Mouse (Mus musculus) thymus, postnatal 14 days (tissue): Measurements from ENCODE around the gene Ugp2.

Source experiments
- DNase-seq: peaks from one replicate; pipeline ENCODE4 v3.0.0; 2021

Gene Ugp2

DNA sequence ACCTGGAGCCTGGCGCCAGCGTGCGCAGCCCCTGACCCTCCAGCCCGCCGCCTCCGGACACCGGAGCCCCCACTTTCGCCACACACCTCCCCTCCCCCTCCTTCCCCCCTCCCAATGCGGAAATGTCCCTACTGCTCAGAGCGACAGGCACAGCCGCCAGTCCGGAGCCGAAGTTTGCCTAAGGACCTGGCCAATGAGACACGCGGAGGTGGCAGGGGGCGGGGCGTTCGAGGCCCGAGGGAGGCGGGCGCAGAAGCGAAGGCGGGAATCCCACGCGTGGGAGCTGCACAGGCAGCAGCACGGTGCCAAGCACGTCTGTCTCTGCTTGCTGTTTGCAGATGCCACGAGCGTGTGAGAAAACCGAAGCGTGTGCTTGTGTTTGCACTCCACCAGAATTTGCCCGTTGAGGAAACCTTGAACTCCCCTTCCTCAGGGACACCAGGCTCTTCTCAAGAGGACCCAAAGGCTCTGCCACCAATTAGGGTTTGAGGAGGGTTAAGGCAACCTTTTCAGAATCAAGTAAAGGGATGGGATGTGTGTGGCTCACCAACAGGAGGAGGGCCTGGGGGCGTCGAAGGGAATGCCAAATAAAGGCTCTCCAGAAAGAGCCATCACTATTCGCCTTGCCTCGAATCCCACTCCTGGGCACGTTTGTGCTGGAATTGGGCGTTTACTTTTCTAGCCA lies at the start of gene Ugp2:
TSS of gene Ugp2 (minus strand) at position 80 of the 685 bp plus-strand sequence.
- DNase-seq = peak; percentile 99

DNA sequence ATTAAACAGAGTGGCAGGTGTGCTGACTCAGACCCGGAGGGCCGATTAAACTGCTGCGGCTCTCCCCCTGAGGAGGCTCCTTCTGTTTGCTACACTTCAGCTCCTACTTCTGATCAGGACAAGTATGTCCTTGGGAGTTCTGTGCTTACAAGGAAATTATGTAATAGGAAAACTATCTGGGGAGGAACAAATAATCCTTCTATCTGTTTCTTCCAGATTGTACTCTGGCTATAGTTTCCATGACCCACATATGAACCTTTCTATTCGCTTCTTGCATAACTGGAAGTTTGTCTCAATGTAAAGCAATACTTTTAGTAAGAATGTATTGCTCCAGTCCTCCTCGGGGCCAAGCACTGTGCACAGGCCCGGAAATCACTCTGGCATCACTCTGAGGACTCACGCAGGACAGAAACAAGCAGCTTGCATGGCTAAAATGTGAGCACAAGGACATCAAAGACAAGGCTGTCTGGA lies 43.9 kb upstream of the Ugp2 start:
- peak; percentile 56 for DNase-seq

DNA sequence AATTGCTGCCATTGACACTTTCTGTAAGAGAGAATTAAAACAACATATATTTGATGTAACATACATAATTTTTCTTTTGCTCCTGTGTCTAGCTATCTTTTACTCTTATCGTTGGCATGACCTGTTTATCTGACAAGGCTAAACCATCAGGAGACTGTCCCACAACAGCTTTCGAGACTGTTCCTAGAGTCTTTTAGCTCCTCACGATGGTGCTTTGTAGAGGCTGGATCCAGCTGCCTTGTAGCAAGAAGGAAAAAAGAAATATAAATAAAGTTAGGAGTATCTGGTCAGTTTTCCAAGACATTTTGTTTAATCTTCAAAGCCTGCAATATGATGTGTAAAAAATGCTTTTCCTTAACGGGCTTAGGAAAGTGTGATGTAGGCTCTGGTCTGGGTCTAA lies 35.7 kb upstream of the Ugp2 start:
- DNase-seq = no peak

DNA sequence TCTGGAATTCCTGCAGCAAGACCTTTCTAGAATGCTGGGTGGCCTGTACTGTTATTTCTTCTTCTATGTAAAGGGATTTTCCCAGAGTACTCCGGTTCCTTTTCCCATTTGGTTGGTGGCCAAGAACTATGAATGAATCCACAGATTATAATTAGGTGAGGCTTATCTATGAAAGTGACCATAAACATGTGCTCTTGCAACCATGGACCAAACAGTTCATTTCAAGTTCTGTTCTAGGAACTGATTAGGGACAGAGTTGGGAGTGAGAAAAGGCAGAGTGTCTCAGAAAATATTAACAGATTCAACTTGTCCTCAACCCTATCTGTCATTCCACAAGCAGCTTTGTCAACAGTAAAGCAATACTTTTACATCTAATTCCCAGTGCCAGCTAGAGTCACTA lies 35.1 kb upstream of the Ugp2 start:
- no peak for DNase-seq

DNA sequence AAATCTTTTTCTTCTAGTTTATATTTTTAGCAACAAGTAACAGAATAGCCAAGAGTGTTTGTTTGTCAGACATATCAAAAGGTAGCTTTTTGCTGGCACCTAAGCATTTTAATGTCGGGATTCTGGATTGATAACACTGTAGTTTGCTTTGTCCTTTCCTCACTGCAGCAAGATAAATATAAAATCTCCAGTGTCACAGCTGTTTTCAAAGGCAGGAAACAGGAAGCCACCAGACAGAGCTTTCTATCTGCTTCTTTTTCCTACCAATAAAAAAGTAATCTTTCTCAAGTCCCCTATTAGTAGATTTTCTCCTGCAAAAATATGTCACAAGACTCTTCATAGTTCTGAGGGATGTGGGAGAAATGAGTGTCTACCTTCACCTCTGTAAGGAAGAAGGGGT lies 32.9 kb upstream of the Ugp2 start:
- DNase-seq = no peak

- no peak for DNase-seq
Measured at GRCm38 (mm10) chr11:21402481-21403254, 31.7 kb upstream of the Ugp2 start.

DNA sequence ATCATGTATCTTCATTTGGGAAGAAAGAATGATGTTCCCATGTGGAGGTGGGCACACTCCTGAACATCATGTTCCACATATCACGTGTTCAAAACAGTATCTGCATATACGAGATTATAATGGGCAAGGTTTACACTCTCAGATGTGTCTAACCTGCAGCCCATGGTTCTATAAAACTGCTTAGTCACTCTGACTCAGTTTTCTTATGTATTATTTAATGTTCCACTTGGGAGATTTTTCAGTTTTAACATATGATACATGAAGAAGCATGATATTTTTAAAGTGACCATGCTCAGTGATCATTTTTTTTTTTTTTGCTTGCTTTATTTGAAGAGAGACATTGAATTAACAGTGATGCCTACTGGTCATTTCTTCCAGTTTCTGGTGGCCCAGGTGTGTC lies 30.2 kb upstream of the Ugp2 start:
- DNase-seq = no peak

- DNase-seq = no peak
Measured at GRCm38 (mm10) chr11:21399186-21399681, 28.2 kb upstream of the Ugp2 start.

DNA sequence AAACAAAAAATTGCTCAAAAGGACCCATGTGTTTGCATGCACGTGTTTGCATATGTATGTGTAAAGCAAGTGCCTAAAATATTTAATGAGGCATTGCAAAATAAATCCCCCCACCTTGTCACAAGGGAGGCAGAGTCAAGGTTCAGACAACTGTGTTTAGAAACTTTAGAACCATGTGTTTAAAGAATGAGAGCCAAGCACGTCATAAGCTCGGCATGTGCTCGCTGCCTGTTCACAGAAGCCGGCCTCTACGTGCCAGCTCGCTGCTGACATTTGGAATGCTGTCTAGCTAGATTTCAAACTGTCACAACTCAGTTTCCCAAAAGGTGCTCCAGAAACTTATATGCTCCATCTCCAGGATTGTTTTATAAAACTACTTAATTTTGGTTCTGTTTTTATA lies 27.5 kb upstream of the Ugp2 start:
- no peak for DNase-seq

GRCm38 (mm10) chr11:21386790-21387189 lies 15.8 kb upstream of the Ugp2 start:
- DNase-seq = no peak

GRCm38 (mm10) chr11:21374096-21374495 lies 3.1 kb upstream of the Ugp2 start:
- no peak for DNase-seq

DNA sequence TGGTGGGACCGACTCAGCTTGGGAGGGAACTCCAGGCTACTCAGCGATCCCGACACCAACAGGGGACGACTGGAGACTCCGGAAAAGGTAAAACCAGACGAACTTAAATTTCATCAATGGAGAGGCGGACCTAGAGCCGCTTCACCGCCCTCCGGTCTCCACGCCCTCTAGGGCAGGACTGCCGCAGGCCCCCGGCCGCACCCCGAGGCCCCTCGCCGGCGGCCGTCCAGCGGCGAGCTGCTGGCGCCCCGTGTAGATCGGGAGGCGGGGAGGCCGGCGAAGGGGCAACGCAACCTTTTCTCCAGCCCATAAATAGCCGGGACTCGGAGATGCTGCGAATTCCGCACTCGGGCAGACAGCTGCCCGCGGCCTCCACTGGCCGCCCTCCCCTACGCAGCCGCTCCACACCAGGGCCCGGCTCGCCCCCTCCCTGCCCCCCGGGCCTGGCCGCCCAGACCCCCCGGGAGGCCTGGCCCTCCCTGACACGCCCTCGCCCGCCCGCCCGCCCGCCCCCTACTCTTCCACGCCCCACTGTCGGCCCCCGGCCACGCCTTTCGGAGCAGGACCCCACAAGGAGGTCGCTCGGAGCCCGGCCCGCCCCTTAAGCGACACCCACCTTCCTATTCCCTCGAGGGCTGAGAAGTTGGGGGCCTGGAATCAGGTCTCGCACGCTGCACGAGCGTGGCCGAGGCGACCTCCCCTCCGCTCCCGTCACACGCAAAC lies 441 bp downstream of the Ugp2 start:
- peak; percentile 88 for DNase-seq

DNA sequence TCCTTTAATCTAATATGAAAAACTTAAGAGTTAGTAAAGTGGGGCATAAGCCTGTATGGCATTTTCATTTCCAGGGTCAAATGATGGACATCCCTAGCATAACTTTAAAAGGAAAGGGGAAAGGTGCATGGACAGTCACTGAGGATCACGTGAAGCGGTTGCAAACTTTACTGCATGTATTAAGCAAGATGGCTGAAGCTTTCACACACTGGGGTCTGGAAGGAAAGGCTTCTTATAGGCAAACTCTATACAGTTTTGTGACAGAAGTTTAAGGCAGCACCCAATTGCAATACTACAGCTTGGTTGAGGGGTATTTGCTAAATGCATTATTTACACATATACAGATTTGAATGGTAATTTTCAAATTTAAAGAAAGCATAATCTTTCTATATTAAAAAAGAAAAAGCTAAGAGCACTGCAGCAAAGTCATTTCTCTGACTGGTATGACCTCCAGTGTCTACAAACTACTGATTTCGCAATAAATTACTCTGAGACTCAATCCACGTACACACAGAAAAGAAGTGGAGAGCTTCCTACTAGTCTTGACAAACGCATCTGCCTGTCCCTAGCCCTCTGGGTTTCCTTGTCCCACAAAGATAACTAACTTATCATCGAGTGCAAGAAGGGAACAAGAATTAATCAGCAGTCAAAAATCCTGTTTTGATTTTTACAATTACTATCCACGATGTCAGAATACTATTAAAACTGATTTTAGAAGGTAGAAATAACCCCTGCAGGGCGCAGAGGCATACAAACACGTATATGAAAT lies 1.6 kb downstream of the Ugp2 start:
- DNase-seq = no peak

GRCm38 (mm10) chr11:21368466-21368865 lies 2.5 kb downstream of the Ugp2 start:
- no peak for DNase-seq

DNA sequence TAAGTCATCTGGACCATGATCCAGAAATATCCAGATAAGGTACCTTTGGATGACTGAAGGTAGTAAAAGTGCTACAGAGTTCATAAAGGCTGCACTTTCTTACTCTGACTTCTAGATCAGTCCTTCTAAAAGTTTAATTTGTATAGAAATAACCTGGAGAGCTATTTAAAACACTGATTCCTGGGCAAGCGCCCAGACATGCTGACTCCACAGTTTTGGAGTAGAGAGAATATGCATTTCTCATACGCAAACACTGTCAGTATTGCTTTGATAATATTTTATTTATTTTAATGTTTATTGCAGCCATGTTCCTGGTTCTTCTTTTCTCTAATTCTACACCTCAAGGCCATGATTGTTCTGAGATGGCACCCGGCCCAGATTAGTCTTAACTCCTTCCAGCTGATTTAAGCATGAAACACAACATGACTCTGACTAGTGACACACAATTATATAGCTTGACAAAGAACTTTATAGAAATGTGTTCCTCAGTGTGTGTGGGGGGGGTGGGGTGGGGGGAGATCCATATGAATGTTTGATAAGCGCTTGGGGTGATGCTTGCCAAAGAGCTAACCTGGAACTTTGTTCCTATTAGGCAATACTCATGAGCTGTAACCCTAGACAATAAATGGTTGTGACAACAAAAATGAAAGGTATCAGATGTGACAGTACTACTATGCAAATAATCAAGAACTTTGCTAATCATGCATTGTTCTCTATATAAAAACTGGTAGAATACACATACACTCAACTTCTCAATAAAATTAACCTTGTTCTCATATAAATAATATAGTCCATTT lies 7.7 kb downstream of the Ugp2 start:
- no peak for DNase-seq

DNA sequence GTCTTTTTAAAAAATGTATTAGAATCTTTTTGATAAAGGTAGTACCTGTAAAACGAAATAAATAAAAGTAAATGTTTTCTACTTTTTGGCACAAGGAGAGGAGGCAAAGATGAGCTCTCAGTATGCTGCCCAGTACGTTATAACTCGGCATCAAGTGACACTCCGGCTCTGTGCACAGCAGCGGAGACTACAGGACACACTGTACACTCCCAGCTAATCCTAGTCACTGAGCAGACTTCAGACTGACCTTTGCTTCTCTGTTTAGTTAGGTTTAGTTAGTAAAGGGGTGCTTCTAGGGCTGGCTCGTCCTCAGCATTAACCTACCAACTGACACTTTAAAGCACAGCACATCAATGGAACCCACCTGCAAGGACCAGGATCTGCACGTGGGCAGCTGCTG lies 19.7 kb downstream of the Ugp2 start:
- no peak for DNase-seq

GRCm38 (mm10) chr11:21348890-21349289 lies 22.1 kb downstream of the Ugp2 start:
- DNase-seq = no peak

DNA sequence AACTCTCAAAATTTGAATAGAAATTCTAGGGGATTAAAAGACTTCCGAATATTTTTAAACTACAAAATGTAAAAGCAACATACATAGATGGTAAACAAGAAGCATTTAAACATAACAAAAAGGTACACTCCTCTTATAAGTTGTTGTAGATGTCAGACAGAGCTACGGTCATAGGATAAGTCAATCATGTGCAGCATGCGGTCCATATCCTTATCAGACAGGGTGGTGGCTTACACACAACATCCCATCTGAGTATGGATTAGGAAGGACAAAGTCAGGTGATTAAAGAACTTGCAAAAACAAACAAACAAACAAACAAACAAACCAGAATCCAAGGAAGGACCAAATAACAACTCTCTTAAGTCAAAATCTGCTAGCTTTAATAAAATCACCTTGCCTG lies 25.0 kb downstream of the Ugp2 start:
- no peak for DNase-seq

GRCm38 (mm10) chr11:21343490-21343889 lies 27.5 kb downstream of the Ugp2 start:
- no peak for DNase-seq

GRCm38 (mm10) chr11:21339088-21339487 lies 31.9 kb downstream of the Ugp2 start:
- no peak for DNase-seq

DNA sequence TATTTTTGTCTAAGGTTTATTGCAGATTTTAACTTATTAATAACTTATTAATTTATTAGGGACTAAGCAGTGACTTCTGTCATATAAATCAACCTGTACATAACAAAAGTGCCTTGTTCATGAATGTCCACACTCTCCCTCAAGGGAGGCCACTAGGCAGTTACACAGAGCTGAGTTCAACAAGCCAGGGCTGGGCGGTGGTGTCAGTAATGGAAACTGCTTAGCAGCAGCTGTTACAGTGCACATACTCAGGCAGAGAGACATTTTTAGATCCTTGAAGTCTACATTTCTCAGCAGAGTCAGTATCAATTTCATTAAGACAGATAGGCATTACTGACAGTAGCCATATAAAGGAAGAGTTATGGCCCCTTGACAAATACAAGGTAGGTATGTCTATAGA lies 33.1 kb downstream of the Ugp2 start:
- DNase-seq = no peak
